Mouse (Mus musculus) kidney, embryonic 14.5 days (tissue): Measurements from ENCODE around the gene Sap18b. TPM values are rescaled to one million over a fixed set of nuclear protein-coding genes. Genes with fewer than 3 reads are reported as not detected.

ENCODE experiments used
- ATAC-seq: fragments of 200-750 bp; cut with Nextera tagmentation; 2 replicates; pipeline ENCODE4 v1.8.0; 2017; ENCODE audit warnings: moderate number of reproducible peaks, mild to moderate bottlenecking, moderate TSS enrichment, moderate library complexity; ENCODE audit not compliant: low FRiP score, low TSS enrichment
- H3K27ac ChIP-seq: fragments of 300-500 bp; sonication (generic); 2 replicates; pipeline ENCODE4 v1.5.1; 2014; ENCODE audit warnings: low read depth, mild to moderate bottlenecking, low read length, moderate library complexity, mixed read lengths
- H3K27me3 ChIP-seq: fragments of 300-500 bp; sonication (generic); 2 replicates; pipeline ENCODE4 v1.6.1; 2014; ENCODE audit warnings: mild to moderate bottlenecking, low read length; ENCODE audit not compliant: control insufficient read depth, insufficient read depth
- H3K36me3 ChIP-seq: fragments of 300-500 bp; sonication (generic); 2 replicates; pipeline ENCODE4 v1.6.1; 2014; ENCODE audit warnings: low read length, mixed read lengths; ENCODE audit not compliant: control insufficient read depth, insufficient read depth
- H3K4me1 ChIP-seq: fragments of 300-500 bp; sonication (generic); 2 replicates; pipeline ENCODE4 v1.6.1; 2014; ENCODE audit warnings: low read length, mixed read lengths; ENCODE audit not compliant: control insufficient read depth, insufficient read depth
- H3K4me2 ChIP-seq: fragments of 300-500 bp; sonication (generic); replicated peaks from 2 replicates; pipeline ENCODE4 v1.6.1; 2014; ENCODE audit warnings: low read depth, mild to moderate bottlenecking, low read length
- H3K4me3 ChIP-seq: fragments of 300-500 bp; sonication (generic); 2 replicates; pipeline ENCODE4 v1.5.1; 2014; ENCODE audit warnings: mild to moderate bottlenecking, low read length
- H3K9ac ChIP-seq: fragments of 300-500 bp; sonication (generic); 2 replicates; pipeline ENCODE4 v1.6.1; 2014; ENCODE audit warnings: low read depth, mild to moderate bottlenecking, low read length, moderate library complexity
- H3K9me3 ChIP-seq: fragments of 300-500 bp; sonication (generic); 2 replicates; pipeline ENCODE4 v1.6.1; 2016; ENCODE audit warnings: low read length; ENCODE audit not compliant: control insufficient read depth
- WGBS: fragments of 180-500 bp; shearing (Covaris S2); extraction: QIAGEN DNeasy Blood & Tissue Kit; methylation state at CpG from one replicate; pipeline ENCODE4 v1.1.7; 2014; 5-methylcytosine and 5-hydroxymethylcytosine counted together
- polyA plus RNA-seq: library from polyadenylated mRNA; unstranded; fragments of >200 nt; fragmentation: Nextera tagmentation; extraction: Ambion mirVana; gene quantifications from 2 replicates; pipeline ENCODE4 v1.2.1, GENCODE M21; 2014

Gene Sap18b
- polyA plus RNA-seq, 1 experiment from 2014 or later = 359 TPM

DNA sequence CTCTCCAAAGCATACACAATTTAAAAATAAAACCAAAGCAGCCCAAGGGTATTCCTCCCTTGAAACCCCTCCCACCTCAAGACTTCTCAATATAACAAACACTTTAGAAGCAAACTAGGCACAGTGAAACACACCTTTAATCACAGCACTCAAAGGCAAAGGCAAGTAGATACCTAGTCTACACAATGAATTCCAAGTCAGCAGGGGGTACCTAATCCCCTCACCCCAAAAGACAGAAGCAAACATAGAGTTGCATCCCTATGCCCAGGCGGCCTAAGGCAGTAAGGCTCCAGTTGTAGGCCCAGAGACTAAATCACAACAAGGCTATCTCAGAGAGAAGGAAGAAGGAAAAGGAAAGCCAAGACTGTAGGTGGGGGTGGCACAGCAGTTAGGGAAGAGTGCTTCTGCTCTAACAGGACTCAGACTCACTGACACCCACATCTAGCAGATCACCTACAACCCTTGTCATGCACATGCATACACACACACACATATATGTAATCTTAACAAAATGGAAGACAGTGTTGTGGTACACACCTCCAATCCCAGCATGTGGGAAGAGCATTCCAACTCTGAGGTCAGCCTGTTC, 23.6 kb upstream of the Sap18b start:
- H3K9me3 ChIP-seq = no peaks in the 10 kb centered on the region
- no peak overlapping the region for H3K4me2 ChIP-seq
- peaks cover 14% of the 10 kb centered on the region for H3K4me1 ChIP-seq
- H3K4me3 ChIP-seq = no peak overlapping the region
- no peak overlapping the region for H3K9ac ChIP-seq
- WGBS = 95% methylated on average over 1 of the region's 1 CpGs
- H3K27ac ChIP-seq = no peak overlapping the region
- ATAC-seq = no peak
- peaks cover 16% of the 10 kb centered on the region; the same call in 1 of the 2 replicates for H3K36me3 ChIP-seq
- no peaks in the 10 kb centered on the region for H3K27me3 ChIP-seq

DNA sequence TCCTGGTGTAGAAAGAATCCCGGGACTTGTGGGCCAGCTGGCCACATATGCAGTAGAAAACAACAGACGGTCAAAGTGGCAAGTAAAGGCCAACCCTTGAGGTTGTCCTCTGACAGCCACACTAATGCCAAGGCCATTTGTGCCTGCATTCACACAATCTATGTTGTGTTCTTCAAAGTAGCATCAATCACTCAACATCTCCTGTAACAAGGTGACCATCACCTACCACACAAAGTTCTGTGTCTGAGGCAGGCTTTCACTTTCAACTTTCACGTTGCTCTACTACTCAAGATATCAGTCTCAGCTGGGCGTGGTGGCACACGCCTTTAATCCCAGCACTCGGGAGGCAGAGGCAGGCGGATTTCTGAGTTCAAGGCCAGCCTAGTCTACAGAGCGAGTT, 22.9 kb upstream of the Sap18b start:
- Histone ChIP-seq H3K36me3 (peaks cover 16% of the 10 kb centered on the region; the same call in 1 of the 2 replicates), H3K4me1 (peaks cover 14% of the 10 kb centered on the region), H3K9me3 (no peaks in the 10 kb centered on the region), H3K27ac (no peak overlapping the region), H3K27me3 (no peaks in the 10 kb centered on the region), H3K4me2 (no peak overlapping the region), H3K9ac (no peak overlapping the region), H3K4me3 (no peak overlapping the region)
- no peak for ATAC-seq
- WGBS = 90% methylated on average over 8 of the region's 8 CpGs

DNA sequence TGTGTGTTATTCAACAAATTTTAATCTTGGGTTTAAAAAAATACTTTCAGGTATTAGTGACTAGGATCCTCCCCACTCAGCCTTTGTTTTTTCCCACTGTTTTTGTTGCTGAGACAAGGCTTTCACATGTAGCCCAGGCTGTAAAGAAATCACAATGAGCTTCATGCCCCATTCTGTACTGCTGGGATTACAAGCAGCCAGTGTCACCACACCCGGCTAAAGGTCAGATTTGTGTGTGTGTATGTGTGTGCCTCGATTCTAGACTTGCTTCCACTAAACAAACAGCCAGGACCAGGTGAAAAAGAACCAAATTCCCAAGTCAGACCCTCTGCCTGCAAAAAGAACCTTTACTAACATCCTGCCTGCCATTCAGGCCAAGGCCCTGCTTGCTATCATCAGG, 19.7 kb upstream of the Sap18b start:
- no peak for ATAC-seq
- WGBS = 53% methylated on average over 2 of the region's 2 CpGs
- H3K36me3 ChIP-seq = peaks cover 8% of the 10 kb centered on the region; the same call in 1 of the 2 replicates

DNA sequence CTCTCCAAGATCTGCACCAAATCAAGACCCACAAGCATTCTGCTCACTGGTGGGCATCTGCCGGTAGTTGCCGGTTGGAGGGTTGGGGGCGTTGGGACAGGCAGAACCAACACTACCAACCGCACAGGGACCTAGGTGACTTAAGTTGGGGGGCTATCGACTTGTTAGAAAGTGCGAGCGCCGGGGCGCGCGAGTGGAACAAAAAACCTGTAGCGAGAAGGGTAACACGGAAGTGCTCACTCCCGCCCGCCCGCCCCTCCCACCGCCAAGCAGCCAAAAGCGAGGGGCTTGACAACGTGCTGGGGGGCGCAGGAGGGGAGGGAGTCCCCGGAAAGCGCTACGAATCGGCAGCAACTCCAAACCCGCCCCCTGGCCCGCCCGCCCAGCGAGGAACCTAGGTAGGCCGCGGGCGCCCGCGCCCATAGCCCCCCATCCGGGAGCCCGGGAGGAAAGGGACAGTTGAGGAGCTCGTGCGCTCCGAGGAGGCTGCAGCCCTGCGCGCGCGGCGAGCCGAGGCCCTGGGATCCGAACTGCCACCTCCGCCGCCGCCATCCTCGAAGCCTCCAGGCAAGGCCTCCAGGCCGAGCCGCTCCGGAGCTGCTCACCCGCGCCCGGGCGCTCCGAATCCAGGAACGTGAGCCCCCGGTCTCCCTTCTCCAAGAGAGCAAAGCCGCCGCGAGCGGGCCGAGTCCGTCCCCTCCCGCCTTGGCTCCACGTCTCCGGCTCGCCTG, 18.5 kb upstream of the Sap18b start:
- ATAC-seq = no peak
- H3K36me3 ChIP-seq = peaks cover 6% of the 10 kb centered on the region; the same call in 1 of the 2 replicates
- H3K9me3 ChIP-seq = no peaks in the 10 kb centered on the region
- peak overlapping the region; percentile 99 for H3K9ac ChIP-seq
- H3K4me2 ChIP-seq = peak overlapping the region; percentile 73
- peak overlapping the region; percentile 91 for H3K27ac ChIP-seq
- H3K4me3 ChIP-seq = peak overlapping the region; percentile 100
- no peaks in the 10 kb centered on the region for H3K27me3 ChIP-seq
- peaks cover 14% of the 10 kb centered on the region for H3K4me1 ChIP-seq
- WGBS = 2% methylated on average over 51 of the region's 69 CpGs

More for the DNA sequence above, 19.7 kb upstream of the Sap18b start:
- Histone ChIP-seq H3K9ac (peak overlapping the region; percentile 99), H3K27ac (no peak overlapping the region), H3K27me3 (no peaks in the 10 kb centered on the region), H3K4me1 (peaks cover 14% of the 10 kb centered on the region), H3K9me3 (no peaks in the 10 kb centered on the region), H3K4me3 (peak overlapping the region; percentile 100; the same call in 1 of the 2 replicates), H3K4me2 (peak overlapping the region; percentile 73)

DNA sequence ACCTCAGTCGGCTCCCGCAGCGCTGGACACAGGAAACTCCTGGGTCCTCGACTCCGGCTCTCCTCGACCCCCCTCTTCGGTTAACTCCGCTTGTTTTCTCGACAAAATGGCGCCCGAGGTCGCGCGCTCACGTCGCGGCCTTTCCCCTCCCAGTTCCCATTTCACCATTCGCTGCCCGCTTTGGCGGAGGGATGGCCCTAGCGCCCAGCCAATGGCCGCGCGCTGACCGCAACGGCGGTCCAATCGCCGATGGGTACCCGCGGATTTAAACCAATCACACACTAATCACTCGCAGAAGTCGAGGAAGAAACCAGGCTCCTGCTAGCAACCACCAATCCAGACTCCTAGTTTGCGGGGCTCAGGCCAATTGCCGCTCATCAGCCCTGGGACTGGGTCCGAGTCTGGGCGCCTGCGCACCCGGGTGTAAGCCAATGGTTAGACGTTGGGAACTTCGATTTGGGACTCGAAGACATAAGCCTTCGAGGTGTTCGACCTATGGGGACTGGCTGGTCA, 17.8 kb upstream of the Sap18b start, which contains the start of gene Cnot1:
TSS of gene Cnot1 (minus strand) at position 134 of the 513 bp plus-strand sequence.
- under 1% methylated on average over 44 of the region's 44 CpGs for WGBS
- peak; percentile 97 for ATAC-seq
- Histone ChIP-seq H3K36me3 (peaks cover 3% of the 10 kb centered on the region; the same call in 1 of the 2 replicates), H3K4me1 (peaks cover 14% of the 10 kb centered on the region), H3K27me3 (no peaks in the 10 kb centered on the region), H3K9me3 (no peaks in the 10 kb centered on the region), H3K9ac (peak within 1 kb of the TSS; percentile 99), H3K27ac (peak within 1 kb of the TSS; percentile 91), H3K4me2 (peak within 1 kb of the TSS; percentile 73), H3K4me3 (peak within 1 kb of the TSS; percentile 100)

DNA sequence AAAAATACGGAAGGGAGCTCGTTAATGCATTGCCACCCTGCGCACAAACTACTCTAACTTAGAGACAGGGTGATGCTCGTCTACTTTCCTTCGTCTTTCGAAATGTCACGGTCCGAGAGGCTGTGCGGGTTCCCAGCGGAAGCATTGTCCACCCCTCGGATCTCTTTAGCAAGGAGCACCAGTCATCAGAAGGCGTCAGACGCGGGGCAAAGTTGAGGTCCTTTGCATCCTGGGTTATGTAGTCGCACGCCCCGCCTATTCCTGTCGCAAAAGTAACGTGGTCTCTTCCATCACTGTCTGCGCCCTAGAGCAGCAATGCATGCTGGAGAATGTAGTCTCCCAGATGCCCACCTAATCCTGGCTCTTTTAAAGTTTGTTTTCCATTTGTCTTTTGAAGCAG, 17.3 kb upstream of the Sap18b start:
- H3K9me3 ChIP-seq = no peaks in the 10 kb centered on the region
- WGBS = under 1% methylated on average over 20 of the region's 20 CpGs
- peak overlapping the region; percentile 100 for H3K4me3 ChIP-seq
- H3K4me2 ChIP-seq = peak overlapping the region; percentile 49
- H3K27ac ChIP-seq = peak overlapping the region; percentile 91
- H3K9ac ChIP-seq = peak overlapping the region; percentile 53; the same call in 1 of the 2 replicates
- no peaks in the 10 kb centered on the region for H3K27me3 ChIP-seq
- ATAC-seq = peak; percentile 94
- peaks cover 14% of the 10 kb centered on the region for H3K4me1 ChIP-seq
- peaks cover 3% of the 10 kb centered on the region; the same call in 1 of the 2 replicates for H3K36me3 ChIP-seq

DNA sequence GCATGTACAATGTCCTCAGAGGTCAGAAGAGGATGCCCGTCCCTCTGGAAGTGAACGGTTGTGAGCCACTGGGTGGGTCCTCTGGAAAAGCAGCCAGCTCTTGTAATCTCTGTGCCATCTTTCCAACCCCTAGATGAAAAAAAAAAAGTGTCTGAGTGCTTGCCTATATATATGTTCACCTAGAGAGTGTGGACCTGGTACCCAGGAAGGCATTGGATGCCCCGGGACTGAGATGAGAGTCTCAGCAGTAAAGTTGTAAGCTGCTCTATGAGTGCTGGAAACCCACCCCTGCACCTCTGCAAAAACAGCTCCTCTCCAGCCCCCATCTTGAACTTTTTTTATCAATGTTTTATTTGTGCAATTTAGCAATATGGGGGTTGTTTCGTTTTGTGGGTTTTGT, 16.5 kb upstream of the Sap18b start:
- peaks cover 3% of the 10 kb centered on the region; the same call in 1 of the 2 replicates for H3K36me3 ChIP-seq
- H3K4me1 ChIP-seq = peaks cover 14% of the 10 kb centered on the region
- no peaks in the 10 kb centered on the region for H3K27me3 ChIP-seq
- no peak overlapping the region for H3K27ac ChIP-seq
- ATAC-seq = no peak
- H3K4me2 ChIP-seq = no peak overlapping the region
- H3K9ac ChIP-seq = no peak overlapping the region
- H3K9me3 ChIP-seq = no peaks in the 10 kb centered on the region
- WGBS = 87% methylated on average over 4 of the region's 4 CpGs
- no peak overlapping the region for H3K4me3 ChIP-seq

DNA sequence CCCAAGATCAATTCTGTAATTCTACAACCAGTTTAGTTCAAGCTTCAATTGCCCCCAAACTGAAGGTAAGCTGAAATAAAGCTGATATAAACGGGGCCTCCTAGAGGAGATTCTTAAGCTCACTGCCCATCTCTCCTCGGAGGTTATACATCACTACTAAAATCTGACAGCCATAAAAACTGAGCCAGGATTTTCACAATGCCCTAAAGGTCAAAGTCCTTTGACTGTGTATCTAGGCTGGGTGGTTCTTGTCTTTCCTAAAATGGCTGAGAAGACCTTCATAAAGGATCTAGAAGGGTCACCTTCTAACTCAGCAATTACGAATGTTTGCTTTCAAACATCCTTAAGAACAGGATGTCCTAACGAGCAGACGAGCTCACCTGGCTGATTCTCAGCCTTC, 16.0 kb upstream of the Sap18b start:
- no peak overlapping the region for H3K4me3 ChIP-seq
- 82% methylated on average over 5 of the region's 5 CpGs for WGBS
- ATAC-seq = no peak

DNA sequence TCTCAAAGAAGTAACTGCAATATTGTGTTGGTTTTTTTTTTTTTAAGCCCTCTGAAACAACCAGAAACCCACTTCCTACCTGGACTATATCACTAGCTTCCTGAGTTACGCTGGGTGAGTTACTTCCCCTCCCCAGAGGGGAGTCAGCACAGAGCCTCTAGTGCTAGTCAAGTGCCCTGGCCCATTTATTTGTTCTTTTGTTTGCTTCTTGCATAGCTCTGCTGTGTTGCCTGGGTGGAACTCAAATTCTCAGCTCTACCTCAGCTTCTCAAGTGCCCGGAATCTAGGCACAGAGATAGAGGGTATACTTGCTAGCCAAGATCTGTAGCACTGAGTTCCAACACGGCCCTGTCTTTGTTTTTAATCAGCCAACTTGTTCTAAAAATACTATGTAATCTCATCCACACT, 15.0 kb upstream of the Sap18b start:
- H3K4me1 ChIP-seq = peaks cover 9% of the 10 kb centered on the region
- ATAC-seq = no peak
- H3K27ac ChIP-seq = no peak overlapping the region
- no peak overlapping the region for H3K4me2 ChIP-seq
- no peaks in the 10 kb centered on the region for H3K27me3 ChIP-seq
- no peak overlapping the region for H3K4me3 ChIP-seq
- H3K9ac ChIP-seq = no peak overlapping the region
- WGBS = 65% methylated on average over 3 of the region's 3 CpGs
- no peaks in the 10 kb centered on the region for H3K9me3 ChIP-seq
- H3K36me3 ChIP-seq = no peaks in the 10 kb centered on the region

More for the DNA sequence above, 16.0 kb upstream of the Sap18b start:
- no peaks in the 10 kb centered on the region for H3K9me3 ChIP-seq
- no peak overlapping the region for H3K4me2 ChIP-seq
- H3K36me3 ChIP-seq = peaks cover 3% of the 10 kb centered on the region; the same call in 1 of the 2 replicates
- H3K4me1 ChIP-seq = peaks cover 14% of the 10 kb centered on the region
- H3K9ac ChIP-seq = no peak overlapping the region
- H3K27me3 ChIP-seq = no peaks in the 10 kb centered on the region
- H3K27ac ChIP-seq = no peak overlapping the region
